ENCODE assay signal across 8 mouse cellular contexts in genomic region chr8:104340233-104341105, GRCm38 (mm10). TPM values are rescaled to one million over a fixed set of nuclear protein-coding genes. Genes with fewer than 3 reads are reported as not detected.
DNase-seq lines count a peak whose midpoint lies in the region; ATAC-seq lines count a peak whose summit lies in the region.

No protein-coding gene starts in this region.

- peaks cover 19% of the 10 kb centered on the region for H3K4me1 ChIP-seq in hindbrain, embryonic 13.5 days (replicated peaks)

- peak overlapping the region; percentile 58 for H3K27ac ChIP-seq in hindbrain, embryonic 13.5 days

- H3K9me3 ChIP-seq in hindbrain, embryonic 13.5 days: no peaks in the 10 kb centered on the region

- under 1% methylated on average over 43 of the region's 54 CpGs for WGBS in hindbrain, embryonic 13.5 days

- peak; percentile 94 for DNase-seq in NIH3T3 (ENCODE audit: low read depth)
- peak; percentile 82 for DNase-seq in cerebellum, postnatal 10 days
- DNase-seq in frontal cortex, postnatal 25 days (ENCODE audit: low spot score in 2 of 2): peak; percentile 38 to 48
- peak; percentile 50 to 65 for DNase-seq in layer of hippocampus, postnatal 25 days (ENCODE audit: extremely low spot score in 1 of 2, low spot score in 1 of 2)
- peak; percentile 82 for DNase-seq in lung, postnatal 25 days (ENCODE audit: low spot score)
- peak; percentile 86 for DNase-seq in ovary, postnatal 36 days (ENCODE audit: low spot score)
- DNase-seq in thymus, postnatal 4 days: peak; percentile 93

- H3K27me3 ChIP-seq in hindbrain, embryonic 13.5 days: no peaks in the 10 kb centered on the region

- no peaks in the 10 kb centered on the region; the same call in 1 of the 2 replicates for H3K36me3 ChIP-seq in hindbrain, embryonic 13.5 days

- peak overlapping the region; percentile 86 for H3K4me2 ChIP-seq in hindbrain, embryonic 13.5 days

- H3K4me3 ChIP-seq in hindbrain, embryonic 13.5 days: peak overlapping the region; percentile 57

- H3K9ac ChIP-seq in hindbrain, embryonic 13.5 days: peak overlapping the region; percentile 77

- ATAC-seq in hindbrain, embryonic 13.5 days (ENCODE audit: low FRiP score): peak; percentile 81

RNA-seq across cellular contexts. Expression of gene Cmtm3, which starts 1.3 kb away (rescaled TPM):
- 45.4 and 47.3 TPM in 2 replicates for polyA plus RNA-seq in hindbrain, embryonic 13.5 days (2015; fragmentation: Nextera tagmentation; extraction: Ambion mirVana)
- 10 to 100 TPM; 12.4 to 16.5 TPM for total RNA-seq in layer of hippocampus, postnatal 25 days (2021)

RNA-seq across cellular contexts. Expression of gene Cmtm2b, which starts 18.4 kb away (rescaled TPM):
- polyA plus RNA-seq in hindbrain, embryonic 13.5 days (2015; fragmentation: Nextera tagmentation; extraction: Ambion mirVana): not detected in 2 replicates
- not detected for total RNA-seq in layer of hippocampus, postnatal 25 days (2021)

RNA-seq across cellular contexts. Expression of gene Gm11020, which starts 19.1 kb away (rescaled TPM):
- polyA plus RNA-seq in hindbrain, embryonic 13.5 days (2015; fragmentation: Nextera tagmentation; extraction: Ambion mirVana): not detected in 2 replicates
- not detected for total RNA-seq in layer of hippocampus, postnatal 25 days (2021)

RNA-seq across cellular contexts. Expression of gene Cmtm1, which starts 30.5 kb away (rescaled TPM):
- not detected in 2 replicates for polyA plus RNA-seq in hindbrain, embryonic 13.5 days (2015; fragmentation: Nextera tagmentation; extraction: Ambion mirVana)
- total RNA-seq in layer of hippocampus, postnatal 25 days (2021): not detected

RNA-seq across cellular contexts. Expression of gene Gm45711, which starts 30.6 kb away (rescaled TPM):
- not detected in 2 replicates for polyA plus RNA-seq in hindbrain, embryonic 13.5 days (2015; fragmentation: Nextera tagmentation; extraction: Ambion mirVana)
- total RNA-seq in layer of hippocampus, postnatal 25 days (2021): not detected

Comparison
In these comparisons a context has a peak if more than half of its experiments do, and no peak if none do; other contexts are left out.
1. Peak in every context shown above with its lines: DNase-seq, ATAC-seq, H3K4me3 ChIP-seq and H3K27ac ChIP-seq.
2. DNase-seq: peak in every context shown above with its lines; median percentile 94 in NIH3T3; 93 in thymus, postnatal 4 days; 86 in ovary, postnatal 36 days; 82 in cerebellum, postnatal 10 days; 82 in lung, postnatal 25 days; 58 in layer of hippocampus, postnatal 25 days; 43 in frontal cortex, postnatal 25 days.